Mouse (Mus musculus): Measurements from ENCODE around the gene Flrt2. TPM values are rescaled to one million over a fixed set of nuclear protein-coding genes. Genes with fewer than 3 reads are reported as not detected.
"Not testable (repeated sequence)": the region's sequence is repeated elsewhere in the genome, so short reads cannot be mapped to it uniquely, and the experiment has no call there.

Flrt2 gene
- 0.01 TPM in 1 of 2 replicates, not detected in the other for polyA plus RNA-seq (2012)

DNA sequence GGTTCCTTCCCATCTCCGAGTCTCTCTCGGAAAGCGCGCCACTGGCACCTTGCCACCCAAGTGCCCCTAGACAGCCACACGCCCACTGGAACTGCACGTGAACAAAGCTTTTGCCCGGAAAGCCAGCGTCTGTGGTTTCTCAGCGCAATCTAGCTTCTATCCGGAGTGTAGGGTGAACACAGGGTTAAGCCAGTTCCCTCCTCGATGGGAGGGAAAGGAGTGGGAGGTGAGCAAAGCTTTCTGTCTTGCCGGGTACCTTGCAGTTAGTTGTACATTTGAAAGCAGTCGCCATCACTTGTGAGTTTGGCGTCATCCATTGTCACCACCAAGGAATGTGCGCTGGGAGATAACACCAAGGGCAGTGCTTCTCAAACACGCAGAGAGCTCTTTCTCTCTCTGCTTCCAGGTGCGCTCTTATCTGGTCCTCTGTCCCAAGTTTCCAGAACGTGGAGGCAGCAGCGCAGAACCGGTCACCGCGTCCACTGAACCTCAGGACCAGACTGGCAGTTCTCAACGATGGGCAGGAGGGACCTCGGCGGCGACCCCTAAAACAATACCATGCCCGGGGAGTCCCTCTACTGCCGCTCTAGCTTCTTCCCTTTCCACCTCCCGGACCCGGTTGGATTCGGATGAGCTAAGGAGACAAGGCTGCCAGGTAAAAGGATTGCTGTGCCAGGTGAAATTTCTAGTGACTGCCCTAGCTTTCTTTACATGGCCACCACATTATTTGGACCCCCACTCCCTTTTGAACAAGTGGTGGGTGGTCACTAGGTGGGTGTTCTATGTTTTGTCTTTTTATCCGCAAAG is at the start of gene Flrt2:
Gene Flrt2 (plus strand): TSS at position 266 of the 807 bp plus-strand sequence.
- no peaks in the 10 kb centered on the region for H3K9me3 ChIP-seq (ENCODE audit: control insufficient read depth, low read length)
- TF ChIP-seq GATA1 (IDR thresholded peaks at IDR 0.05; ENCODE audit: low read length) (no peak), TAL1 (IDR thresholded peaks at IDR 0.05; ENCODE audit: low read length) (no peak)
- H3K27me3 ChIP-seq (ENCODE audit: control insufficient read depth), result peaks cover 65% of the 10 kb centered on the region
- H3K36me3 ChIP-seq (ENCODE audit: control insufficient read depth), result no peaks in the 10 kb centered on the region
- no peaks in the 10 kb centered on the region for H3K4me1 ChIP-seq (ENCODE audit: control insufficient read depth)
- H3K4me3 ChIP-seq (replicated peaks), result no peak within 1 kb of the TSS

DNA sequence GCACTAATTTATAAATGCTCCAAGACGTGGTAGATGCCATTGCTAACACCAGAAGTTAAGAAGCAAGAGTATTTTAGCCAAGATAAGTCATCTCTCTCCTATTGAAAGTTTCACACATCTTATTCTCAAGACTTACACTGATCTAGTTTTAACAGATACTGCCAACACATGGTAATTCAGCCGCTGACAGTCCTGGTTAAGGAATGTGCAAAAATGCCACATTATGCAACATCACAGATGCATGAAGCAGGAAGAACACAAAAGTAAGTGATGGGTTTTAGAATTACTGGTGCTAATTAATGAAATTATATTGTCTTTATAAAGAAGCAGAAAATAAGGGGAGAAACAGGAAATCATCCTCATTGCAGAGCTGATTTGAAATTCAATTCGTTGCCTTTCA is 49.8 kb upstream of the Flrt2 start:
- no peaks in the 10 kb centered on the region for H3K9me3 ChIP-seq (ENCODE audit: control insufficient read depth, low read length)
- TF ChIP-seq GATA1 (IDR thresholded peaks at IDR 0.05; ENCODE audit: low read length) (no peak), TAL1 (IDR thresholded peaks at IDR 0.05; ENCODE audit: low read length) (no peak)
- H3K36me3 ChIP-seq (ENCODE audit: control insufficient read depth), result no peaks in the 10 kb centered on the region
- H3K4me3 ChIP-seq (replicated peaks), result no peak overlapping the region
- no peaks in the 10 kb centered on the region for H3K27me3 ChIP-seq (ENCODE audit: control insufficient read depth)
- no peaks in the 10 kb centered on the region for H3K4me1 ChIP-seq (ENCODE audit: control insufficient read depth)

DNA sequence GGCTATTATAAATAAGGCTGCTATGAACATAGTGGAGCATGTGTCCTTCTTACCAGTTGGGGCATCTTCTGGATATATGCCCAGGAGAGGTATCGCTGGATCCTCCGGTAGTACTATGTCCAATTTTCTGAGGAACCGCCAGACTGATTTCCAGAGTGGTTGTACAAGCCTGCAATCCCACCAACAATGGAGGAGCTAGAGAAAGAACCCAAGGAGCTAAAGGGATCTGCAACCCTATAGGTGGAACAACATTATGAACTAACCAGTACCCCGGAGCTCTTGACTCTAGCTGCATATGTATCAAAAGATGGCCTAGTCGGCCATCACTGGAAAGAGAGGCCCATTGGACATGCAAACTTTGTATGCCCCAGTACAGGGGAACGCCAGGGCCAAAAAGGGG is 44.8 kb upstream of the Flrt2 start:
- not testable (repeated sequence) for H3K4me3 ChIP-seq (replicated peaks); H3K27me3 ChIP-seq (ENCODE audit: control insufficient read depth); H3K36me3 ChIP-seq (ENCODE audit: control insufficient read depth); H3K4me1 ChIP-seq (ENCODE audit: control insufficient read depth); H3K9me3 ChIP-seq (ENCODE audit: control insufficient read depth, low read length)

DNA sequence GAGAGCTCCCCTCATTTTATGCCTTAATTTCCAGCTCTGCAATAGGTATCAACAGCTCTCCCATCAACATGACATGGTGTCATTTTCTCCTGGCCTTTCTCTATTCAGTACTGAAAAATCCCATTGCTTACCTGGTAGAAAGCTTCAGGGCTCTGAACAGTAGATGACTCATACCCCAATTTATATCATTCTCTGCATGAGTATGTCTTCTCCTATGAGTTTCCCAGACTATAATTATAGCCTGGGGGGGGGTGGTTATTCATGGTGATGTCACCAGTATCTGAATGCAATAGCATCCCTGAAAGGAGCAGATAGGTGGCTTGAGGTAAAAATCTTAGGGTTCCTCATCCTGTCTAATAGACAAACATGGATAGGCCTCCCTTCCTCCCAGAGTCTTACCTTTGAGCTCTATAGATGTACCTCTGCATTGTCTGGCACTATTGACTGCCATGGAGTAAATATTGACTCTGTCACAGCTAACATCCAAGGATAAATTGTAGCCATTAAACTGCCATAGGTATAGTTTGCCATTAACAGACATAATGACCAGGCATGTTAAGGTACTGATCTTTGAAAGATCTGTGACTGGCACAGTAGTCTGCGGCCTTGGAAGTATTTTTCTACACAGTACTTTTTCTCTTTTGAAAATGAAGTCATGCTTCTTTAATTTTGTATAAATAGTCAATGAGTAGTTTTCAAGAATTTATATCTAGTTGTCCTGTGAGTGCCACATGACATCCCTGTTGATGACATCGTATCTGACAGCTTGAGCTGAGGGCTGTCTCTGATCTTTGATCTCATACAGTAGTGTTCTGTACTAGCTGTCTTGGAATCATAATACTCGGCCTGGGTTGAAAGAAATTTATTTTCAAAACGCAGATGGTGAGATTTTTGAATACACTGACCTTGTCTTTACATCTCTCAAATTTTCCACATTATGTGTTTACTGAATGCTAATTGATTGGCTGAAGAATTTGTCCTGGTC is 39.6 kb upstream of the Flrt2 start:
- Histone ChIP-seq H3K4me3 (replicated peaks) (no peak overlapping the region), H3K27me3 (ENCODE audit: control insufficient read depth) (no peaks in the 10 kb centered on the region), H3K9me3 (ENCODE audit: control insufficient read depth, low read length) (no peaks in the 10 kb centered on the region), H3K36me3 (ENCODE audit: control insufficient read depth) (no peaks in the 10 kb centered on the region), H3K4me1 (ENCODE audit: control insufficient read depth) (no peaks in the 10 kb centered on the region)
- TF ChIP-seq TAL1 (IDR thresholded peaks at IDR 0.05; ENCODE audit: low read length) (no peak), GATA1 (IDR thresholded peaks at IDR 0.05; ENCODE audit: low read length) (no peak)

DNA sequence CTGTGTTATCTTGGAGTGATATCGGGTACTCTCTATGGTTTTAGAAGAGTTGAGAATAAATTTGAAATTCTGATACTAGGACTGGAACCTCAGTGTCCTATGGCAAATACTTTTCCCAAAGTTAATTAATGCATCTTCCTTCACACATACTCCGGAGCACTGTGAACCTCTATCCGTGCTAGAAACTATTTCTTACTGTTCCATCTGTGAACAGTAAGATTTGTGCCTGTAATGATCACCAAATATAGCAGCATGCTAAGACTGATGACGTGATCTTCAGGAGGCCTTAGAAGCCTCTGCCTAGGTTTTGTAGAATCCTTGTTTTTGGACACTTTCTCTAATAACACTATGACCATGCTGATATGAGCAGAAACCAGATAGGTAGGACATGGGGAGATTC is 35.4 kb upstream of the Flrt2 start:
- H3K4me1 ChIP-seq (ENCODE audit: control insufficient read depth), result no peaks in the 10 kb centered on the region
- H3K27me3 ChIP-seq (ENCODE audit: control insufficient read depth), result no peaks in the 10 kb centered on the region
- TF ChIP-seq GATA1 (IDR thresholded peaks at IDR 0.05; ENCODE audit: low read length) (no peak), TAL1 (IDR thresholded peaks at IDR 0.05; ENCODE audit: low read length) (no peak)
- no peak overlapping the region for H3K4me3 ChIP-seq (replicated peaks)
- no peaks in the 10 kb centered on the region for H3K36me3 ChIP-seq (ENCODE audit: control insufficient read depth)
- H3K9me3 ChIP-seq (ENCODE audit: control insufficient read depth, low read length), result no peaks in the 10 kb centered on the region

DNA sequence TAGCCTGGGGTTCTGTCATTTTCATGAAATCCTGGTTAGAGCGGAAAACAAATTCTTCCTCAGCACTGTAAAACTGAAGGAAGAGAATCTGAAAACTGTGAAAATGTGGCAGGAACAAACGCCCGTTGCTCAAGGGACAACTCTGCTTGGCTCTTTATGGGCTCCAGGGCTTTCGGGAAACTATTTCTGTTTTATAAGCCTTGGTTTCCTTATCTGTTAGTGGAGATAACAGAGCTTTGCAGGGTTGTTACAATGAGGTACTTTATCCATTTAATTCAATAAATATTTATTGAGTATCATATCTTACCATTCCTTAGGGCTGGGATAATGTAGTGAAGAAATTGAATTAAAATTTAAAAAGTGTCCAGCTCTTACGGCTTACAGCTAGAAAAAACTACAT is 24.7 kb upstream of the Flrt2 start:
- no peaks in the 10 kb centered on the region for H3K27me3 ChIP-seq (ENCODE audit: control insufficient read depth)
- no peaks in the 10 kb centered on the region for H3K36me3 ChIP-seq (ENCODE audit: control insufficient read depth)
- TF ChIP-seq TAL1 (IDR thresholded peaks at IDR 0.05; ENCODE audit: low read length), result no peak
- no peak for TF ChIP-seq GATA1 (IDR thresholded peaks at IDR 0.05; ENCODE audit: low read length)
- no peaks in the 10 kb centered on the region for H3K9me3 ChIP-seq (ENCODE audit: control insufficient read depth, low read length)
- H3K4me3 ChIP-seq (replicated peaks), result no peak overlapping the region
- no peaks in the 10 kb centered on the region for H3K4me1 ChIP-seq (ENCODE audit: control insufficient read depth)

- Histone ChIP-seq H3K36me3 (ENCODE audit: control insufficient read depth) (no peaks in the 10 kb centered on the region), H3K27me3 (ENCODE audit: control insufficient read depth) (no peaks in the 10 kb centered on the region), H3K4me3 (replicated peaks) (no peak overlapping the region), H3K4me1 (ENCODE audit: control insufficient read depth) (no peaks in the 10 kb centered on the region), H3K9me3 (ENCODE audit: control insufficient read depth, low read length) (no peaks in the 10 kb centered on the region)
- TF ChIP-seq TAL1 (IDR thresholded peaks at IDR 0.05; ENCODE audit: low read length) (no peak), GATA1 (IDR thresholded peaks at IDR 0.05; ENCODE audit: low read length) (no peak)
Observed at GRCm38 (mm10) chr12:95675711-95676110, 16.3 kb upstream of the Flrt2 start.

- Histone ChIP-seq H3K27me3 (ENCODE audit: control insufficient read depth) (peaks cover 52% of the 10 kb centered on the region), H3K4me3 (replicated peaks) (no peak overlapping the region), H3K4me1 (ENCODE audit: control insufficient read depth) (no peaks in the 10 kb centered on the region), H3K9me3 (ENCODE audit: control insufficient read depth, low read length) (no peaks in the 10 kb centered on the region), H3K36me3 (ENCODE audit: control insufficient read depth) (no peaks in the 10 kb centered on the region)
- no peak for TF ChIP-seq GATA1 (IDR thresholded peaks at IDR 0.05; ENCODE audit: low read length)
- no peak for TF ChIP-seq TAL1 (IDR thresholded peaks at IDR 0.05; ENCODE audit: low read length)
Observed at GRCm38 (mm10) chr12:95690819-95691218, 1.2 kb upstream of the Flrt2 start.

GRCm38 (mm10) chr12:95692948-95693650 is 1.1 kb downstream of the Flrt2 start:
- Histone ChIP-seq H3K4me1 (ENCODE audit: control insufficient read depth) (no peaks in the 10 kb centered on the region), H3K9me3 (ENCODE audit: control insufficient read depth, low read length) (no peaks in the 10 kb centered on the region), H3K27me3 (ENCODE audit: control insufficient read depth) (peaks cover 71% of the 10 kb centered on the region), H3K4me3 (replicated peaks) (no peak overlapping the region), H3K36me3 (ENCODE audit: control insufficient read depth) (no peaks in the 10 kb centered on the region)
- no peak for TF ChIP-seq TAL1 (IDR thresholded peaks at IDR 0.05; ENCODE audit: low read length)
- no peak for TF ChIP-seq GATA1 (IDR thresholded peaks at IDR 0.05; ENCODE audit: low read length)
